9 mouse cellular contexts compared by ENCODE assay signal in the genomic region with DNA sequence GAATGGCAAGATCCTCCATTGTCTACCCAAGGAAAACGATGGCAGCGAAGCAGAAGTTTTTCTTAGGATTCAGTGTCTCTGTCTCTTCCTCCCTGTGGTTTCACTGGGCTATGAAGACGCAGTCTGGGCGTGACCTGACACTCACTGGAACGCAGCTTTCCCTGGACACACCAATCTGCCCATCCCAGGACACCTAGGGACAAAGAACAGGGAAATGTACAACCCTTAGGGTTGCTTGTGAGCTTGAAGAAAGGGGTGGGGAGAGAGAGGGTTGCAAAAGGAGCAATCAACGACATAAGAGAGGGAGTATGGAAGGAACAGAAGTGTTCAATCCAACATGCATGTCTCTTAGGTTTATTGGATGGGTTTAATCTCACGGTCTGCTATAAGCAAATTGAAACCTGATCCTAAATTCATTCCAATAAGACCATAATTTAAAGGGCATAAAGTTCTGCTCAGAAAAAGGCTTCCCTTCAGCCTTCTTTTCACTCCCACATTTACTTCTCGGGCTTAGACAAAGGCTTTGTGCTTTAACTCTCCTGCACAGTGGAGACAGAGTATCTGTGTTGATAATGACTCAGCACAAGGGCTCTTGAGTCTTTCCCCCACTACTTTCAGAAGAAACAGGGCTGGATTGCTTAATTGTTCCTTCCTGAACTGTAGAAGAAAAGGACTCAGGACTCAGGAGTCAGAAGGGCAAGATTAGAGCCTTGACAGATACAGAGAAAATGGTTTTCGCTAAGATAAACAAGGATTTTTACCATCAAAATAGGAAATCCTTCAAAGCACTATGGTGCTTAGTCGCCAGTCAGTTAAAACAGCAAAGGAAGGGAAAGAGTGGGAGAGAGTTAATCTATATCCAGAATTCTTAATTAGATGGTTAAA.
DNase-seq lines count a peak whose midpoint lies in the region; ATAC-seq and TF ChIP-seq lines count a peak whose summit lies in the region.
"Had no signal": no experiment of that assay in that cellular context is flagged by ENCODE, and none has a peak within 500 bp of the region (broad histone marks: within the 10 kb centered on the region; RNA-seq: fewer than 3 reads in every experiment).

No protein-coding gene starts in this region.

- ATAC-seq in midbrain, postnatal 0 days (ENCODE audit: low FRiP score): no peak
- peak; percentile 85 for ATAC-seq in stomach, embryonic 15.5 days (ENCODE audit: insufficient read depth, low FRiP score, low read depth)

- DNase-seq in midbrain, embryonic 10.5 days (ENCODE audit: low spot score): no peak
- no peak for DNase-seq in midbrain, postnatal 0 days (ENCODE audit: low spot score)
- DNase-seq in brain, embryonic 14.5 days (ENCODE audit: low read depth): peak; percentile 54
- no peak for DNase-seq in limb, embryonic 10.5 days (ENCODE audit: low spot score)
- no peak for DNase-seq in layer of hippocampus, adult 18-20 months (ENCODE audit: low spot score in 2 of 2)
- no peak for DNase-seq in frontal cortex, postnatal 25 days (ENCODE audit: low spot score in 2 of 2)
- DNase-seq in cerebellum, adult 11-12 months: no peak
- DNase-seq: cerebellum, postnatal 25 days had no signal

- peak overlapping the region; percentile 50 for H3K27ac ChIP-seq in midbrain, embryonic 10.5 days (replicated peaks)
- no peak overlapping the region for H3K27ac ChIP-seq in midbrain, postnatal 0 days (ENCODE audit: low read depth, low read length)
- H3K27ac ChIP-seq in limb, embryonic 10.5 days: peak overlapping the region; percentile 63; the same call in 1 of the 2 replicates
- peak overlapping the region; percentile 75 for H3K27ac ChIP-seq in stomach, embryonic 15.5 days

- no peak overlapping the region for H3K4me3 ChIP-seq in midbrain, embryonic 10.5 days
- no peak overlapping the region for H3K4me3 ChIP-seq in midbrain, postnatal 0 days (ENCODE audit: low read depth, low read length)
- no peak overlapping the region for H3K4me3 ChIP-seq in limb, embryonic 10.5 days
- H3K4me3 ChIP-seq in stomach, embryonic 15.5 days (replicated peaks): no peak overlapping the region

- TF ChIP-seq POLR2A in brain, embryonic 14.5 days (IDR thresholded peaks at IDR 0.05; ENCODE audit: borderline replicate concordance, extremely low read depth, insufficient read depth, insufficient read length, poor library complexity, severe bottlenecking): no peak

- H3K9me3 ChIP-seq in midbrain, embryonic 10.5 days (replicated peaks): no peaks in the 10 kb centered on the region; the same call in 1 of the 2 replicates
- no peaks in the 10 kb centered on the region for H3K9me3 ChIP-seq in midbrain, postnatal 0 days (ENCODE audit: low read length)
- H3K9me3 ChIP-seq in limb, embryonic 10.5 days (replicated peaks): no peaks in the 10 kb centered on the region
- H3K9me3 ChIP-seq in stomach, embryonic 15.5 days: no peaks in the 10 kb centered on the region

- peaks cover 21% of the 10 kb centered on the region for H3K4me1 ChIP-seq in midbrain, embryonic 10.5 days
- no peaks in the 10 kb centered on the region for H3K4me1 ChIP-seq in midbrain, postnatal 0 days (ENCODE audit: insufficient read depth, low read length)
- H3K4me1 ChIP-seq in limb, embryonic 10.5 days: peaks cover 6% of the 10 kb centered on the region
- 0 out of 2 replicates have a peak, but pooled peaks cover 12% of the 10 kb centered on the region for H3K4me1 ChIP-seq in stomach, embryonic 15.5 days

- no peaks in the 10 kb centered on the region for H3K36me3 ChIP-seq in midbrain, embryonic 10.5 days
- no peaks in the 10 kb centered on the region for H3K36me3 ChIP-seq in midbrain, postnatal 0 days (ENCODE audit: insufficient read depth, low read length)
- no peaks in the 10 kb centered on the region for H3K36me3 ChIP-seq in limb, embryonic 10.5 days
- H3K36me3 ChIP-seq in stomach, embryonic 15.5 days: no peaks in the 10 kb centered on the region

- WGBS in midbrain, embryonic 10.5 days: 43% methylated on average over 10 of the region's 10 CpGs
- 57% methylated on average over 10 of the region's 10 CpGs for WGBS in midbrain, postnatal 0 days
- 71% methylated on average over 10 of the region's 10 CpGs for WGBS in limb, embryonic 10.5 days
- 55% methylated on average over 10 of the region's 10 CpGs for WGBS in stomach, embryonic 15.5 days

- no peak overlapping the region for H3K4me2 ChIP-seq in midbrain, postnatal 0 days (ENCODE audit: low read depth, low read length, poor library complexity, severe bottlenecking)
- no peak overlapping the region for H3K4me2 ChIP-seq in stomach, embryonic 15.5 days

- no peaks in the 10 kb centered on the region for H3K27me3 ChIP-seq in midbrain, embryonic 10.5 days (ENCODE audit: low read depth, poor library complexity, severe bottlenecking)
- no peaks in the 10 kb centered on the region for H3K27me3 ChIP-seq in midbrain, postnatal 0 days (ENCODE audit: insufficient read depth, low read length)
- H3K27me3 ChIP-seq in limb, embryonic 10.5 days (ENCODE audit: low read depth, poor library complexity, severe bottlenecking): no peaks in the 10 kb centered on the region
- no peaks in the 10 kb centered on the region for H3K27me3 ChIP-seq in stomach, embryonic 15.5 days (replicated peaks)

- H3K9ac ChIP-seq in midbrain, postnatal 0 days (replicated peaks; ENCODE audit: low read length, poor library complexity, severe bottlenecking): no peak overlapping the region
- H3K9ac ChIP-seq in stomach, embryonic 15.5 days: no peak overlapping the region

- TF ChIP-seq CTCF in midbrain, postnatal 0 days (IDR thresholded peaks at IDR 0.05): no peak
- no peak for TF ChIP-seq CTCF in brain, embryonic 14.5 days (IDR thresholded peaks at IDR 0.05; ENCODE audit: borderline replicate concordance, extremely low read depth, insufficient read depth, insufficient read length)
